Mouse (Mus musculus) CD4-positive, CD25-positive, alpha-beta regulatory T cell, adult 2 months (primary cell): ENCODE results near the gene Tnrc18.

Source experiments
- DNase-seq: peaks from one replicate; pipeline ENCODE4 v3.0.0-alpha.2; 2012; ENCODE audit warnings: low read depth, low spot score

Tnrc18 gene

GRCm38 (mm10) chr5:142822286-142823095, 5.0 kb upstream of the Tnrc18 start:
- no peak for DNase-seq

DNA sequence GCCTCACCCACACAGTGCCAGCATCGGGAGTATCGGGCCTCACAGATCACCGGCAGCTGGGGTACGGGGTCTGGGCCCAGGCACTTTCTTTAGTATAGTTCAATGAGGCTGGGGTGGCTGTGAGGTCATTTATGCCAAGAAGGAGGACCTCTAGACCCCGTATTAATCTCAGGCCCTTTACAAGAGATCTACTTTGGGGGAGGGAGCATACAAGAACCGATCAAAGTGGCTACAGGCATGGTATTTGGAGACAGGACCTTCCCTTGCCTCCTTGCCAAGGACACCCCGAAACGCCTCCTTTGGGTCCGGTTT, 4.5 kb upstream of the Tnrc18 start:
- no peak for DNase-seq

DNA sequence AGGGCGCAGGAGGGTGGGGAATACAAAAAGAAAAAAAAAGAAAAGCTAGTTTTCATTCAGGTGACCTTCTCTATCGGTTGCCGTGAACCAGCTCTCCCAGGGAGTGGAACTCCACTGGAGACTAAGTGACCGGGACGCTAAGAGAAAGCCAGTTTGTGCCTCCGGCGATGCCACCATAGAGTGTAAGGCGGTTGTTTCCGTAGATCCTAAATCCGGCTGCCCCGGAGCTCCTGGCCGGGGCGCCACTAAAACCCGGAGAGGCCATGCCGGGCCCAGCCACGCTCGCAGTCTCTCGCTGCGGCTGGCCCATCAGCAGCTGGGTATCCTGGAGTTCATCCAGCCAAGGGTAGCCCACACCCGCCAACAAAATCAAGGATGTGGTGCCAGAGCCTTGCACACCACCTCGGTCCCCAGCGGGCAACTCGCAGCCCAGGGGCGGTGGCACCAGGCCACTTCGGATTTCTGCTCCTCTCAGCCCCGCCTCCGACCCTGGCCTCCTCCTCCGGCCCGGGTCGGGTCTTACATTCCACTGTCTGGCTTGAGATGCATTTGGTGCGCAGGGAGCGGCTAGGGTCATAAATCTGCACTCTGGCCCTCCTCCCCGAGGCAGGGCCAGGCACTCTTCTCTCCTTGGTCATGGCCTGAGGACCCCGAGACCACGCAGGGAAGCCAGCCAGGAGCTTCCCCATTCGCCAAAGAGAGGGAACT, 4.0 kb upstream of the Tnrc18 start:
- peak; percentile 21 for DNase-seq

DNA sequence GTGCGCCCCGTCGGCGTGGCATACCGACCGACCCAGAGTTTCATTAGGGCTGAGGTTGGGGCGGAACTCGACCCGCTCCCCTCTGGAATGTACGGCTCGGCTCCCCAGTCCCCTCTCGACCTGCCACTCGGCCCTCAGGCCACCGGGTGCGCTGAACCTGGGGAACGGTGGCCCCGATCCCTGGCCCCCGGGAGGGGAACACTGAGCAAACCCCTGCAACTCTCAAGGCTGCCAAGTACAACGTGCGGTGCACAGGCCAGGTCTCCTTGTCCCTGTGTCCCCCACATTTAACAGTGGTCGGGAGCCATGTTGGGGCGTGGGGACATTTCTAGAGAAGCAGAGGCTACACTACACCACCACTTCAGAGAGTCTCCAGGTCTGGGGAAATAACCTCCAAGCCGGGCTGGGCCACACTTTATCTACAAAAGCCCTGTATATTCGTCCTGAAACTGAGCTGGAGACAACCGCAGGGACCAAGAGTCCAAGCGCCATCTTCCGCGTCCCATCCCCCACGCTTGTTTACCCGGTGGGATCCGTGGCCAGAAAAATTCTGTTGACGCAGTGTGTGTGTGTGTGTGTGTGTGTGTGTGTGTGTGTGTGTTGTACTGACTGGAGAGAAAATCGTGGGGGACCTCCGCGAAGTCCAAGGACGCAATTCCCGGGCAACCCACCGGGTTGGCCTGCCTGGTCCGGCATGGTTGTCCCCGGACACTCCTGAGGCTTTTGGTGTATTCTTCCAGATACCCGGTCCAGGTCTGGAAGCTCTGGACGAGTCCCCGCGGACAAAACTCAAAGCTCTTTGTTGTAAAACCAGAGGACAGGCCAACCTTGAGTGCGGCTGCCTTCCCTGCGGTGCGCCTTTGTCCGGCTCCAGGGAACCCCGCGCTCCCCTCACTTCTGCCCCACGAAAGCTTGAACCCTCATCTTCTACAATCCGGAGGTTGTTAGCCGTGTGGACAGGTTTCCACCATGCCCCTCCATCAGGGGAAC, 3.1 kb upstream of the Tnrc18 start:
- DNase-seq, result peak; percentile 18

DNA sequence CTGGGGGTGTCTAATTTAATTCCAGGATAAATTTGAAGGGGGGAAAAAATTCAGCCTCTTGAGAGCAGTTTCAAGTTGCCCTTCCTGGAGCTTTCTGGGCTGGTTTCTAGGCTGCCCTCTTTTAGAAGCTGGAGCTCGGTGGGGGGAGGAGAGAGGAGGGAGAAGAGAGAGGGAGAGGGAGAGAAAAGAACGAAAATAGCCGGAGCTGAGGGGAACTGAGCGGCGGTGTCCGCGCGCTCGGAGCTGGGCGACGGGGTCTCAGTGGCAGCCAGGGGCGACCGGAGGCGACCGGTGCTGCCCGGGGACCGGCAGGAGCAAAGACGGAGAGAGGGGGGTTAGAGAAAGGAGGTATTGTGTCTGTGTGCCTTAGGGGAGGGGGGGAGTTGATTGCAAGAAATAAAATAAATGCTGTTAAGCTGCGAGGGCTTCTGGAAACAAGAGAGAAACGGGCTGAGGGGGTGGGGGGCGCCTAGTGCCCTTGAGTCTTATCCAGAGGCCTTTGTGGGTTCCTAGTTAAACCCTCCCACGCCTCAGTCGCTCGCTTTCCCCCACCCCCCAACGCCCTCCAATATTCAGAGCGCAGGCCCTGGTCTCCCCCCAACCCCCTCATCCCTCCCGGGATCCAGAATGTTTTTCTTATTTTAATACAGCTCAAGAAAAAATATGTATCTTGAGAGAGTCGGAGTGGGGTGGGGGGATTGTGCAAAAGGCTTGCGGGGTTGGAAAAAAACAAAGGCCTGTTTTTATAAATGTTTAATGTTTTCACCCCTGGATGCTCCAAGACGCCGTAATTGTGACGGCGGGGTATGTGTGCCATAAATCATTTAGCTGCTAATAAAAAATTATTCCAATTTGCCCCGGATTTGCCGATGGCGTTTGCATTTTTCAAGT, 2.2 kb upstream of the Tnrc18 start:
- DNase-seq, result peak; percentile 5

GRCm38 (mm10) chr5:142818435-142819360, 1.2 kb upstream of the Tnrc18 start:
- peak; percentile 26 for DNase-seq

- peak; percentile 63 for DNase-seq
Observed at GRCm38 (mm10) chr5:142816811-142817523, 495 bp downstream of the Tnrc18 start.

- DNase-seq, result peak; percentile 28
Observed at GRCm38 (mm10) chr5:142816031-142816810, 1.2 kb downstream of the Tnrc18 start.

DNA sequence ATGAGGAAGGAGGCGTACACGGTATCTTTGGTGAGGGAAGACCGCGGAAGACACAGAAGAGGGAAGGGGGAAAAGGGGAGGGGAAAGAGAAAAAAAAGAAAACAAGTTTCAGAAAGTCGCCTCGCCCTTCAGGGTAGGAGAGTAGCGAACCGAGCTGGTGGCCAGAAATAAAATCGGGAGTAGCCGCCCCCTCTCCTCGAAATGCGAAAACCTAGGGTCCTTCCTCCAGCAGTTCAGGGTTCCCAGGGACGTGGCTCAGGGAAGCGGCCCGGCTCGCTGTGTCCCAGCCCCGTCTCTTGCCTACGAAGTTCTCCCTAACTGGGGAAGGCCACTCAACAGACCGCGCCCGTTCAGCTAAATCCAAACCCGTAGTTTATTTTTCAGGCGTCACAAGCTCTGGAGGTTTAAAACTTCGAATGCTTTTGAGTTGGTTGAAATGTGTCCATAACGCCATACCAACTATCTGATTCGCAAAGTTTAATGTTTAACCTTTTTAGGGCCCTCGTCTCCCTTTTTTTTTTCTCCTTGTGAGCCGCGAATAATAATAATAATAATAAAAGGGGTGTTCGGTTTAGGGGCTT, 2.0 kb downstream of the Tnrc18 start:
- DNase-seq, result peak; percentile 31

- DNase-seq, result peak; percentile 38
Observed at GRCm38 (mm10) chr5:142814711-142815420, 2.6 kb downstream of the Tnrc18 start.

DNA sequence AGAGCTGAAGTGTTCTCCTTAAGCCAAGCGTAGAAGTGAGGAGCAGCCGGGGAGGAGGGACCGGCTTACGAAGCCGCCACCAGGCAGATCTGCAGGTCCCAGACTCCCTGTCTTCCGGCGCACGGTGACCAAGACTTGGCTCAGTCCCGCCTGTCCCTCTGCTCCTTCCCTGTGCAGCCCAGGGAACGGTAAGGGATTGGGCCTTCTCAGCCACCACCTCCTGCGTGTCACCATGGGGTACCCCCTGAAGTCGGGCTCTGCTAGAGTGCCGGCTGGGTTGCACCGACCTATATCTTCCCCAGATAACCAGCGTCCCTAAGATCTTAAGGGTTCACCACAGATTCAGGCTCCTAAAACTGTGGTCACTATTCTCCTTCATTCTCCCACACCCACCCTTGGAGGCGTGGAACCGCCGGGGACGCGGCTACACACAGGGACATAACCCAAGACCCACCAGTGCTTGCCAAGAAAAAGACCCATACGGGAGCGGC, 3.3 kb downstream of the Tnrc18 start:
- peak; percentile 14 for DNase-seq

DNA sequence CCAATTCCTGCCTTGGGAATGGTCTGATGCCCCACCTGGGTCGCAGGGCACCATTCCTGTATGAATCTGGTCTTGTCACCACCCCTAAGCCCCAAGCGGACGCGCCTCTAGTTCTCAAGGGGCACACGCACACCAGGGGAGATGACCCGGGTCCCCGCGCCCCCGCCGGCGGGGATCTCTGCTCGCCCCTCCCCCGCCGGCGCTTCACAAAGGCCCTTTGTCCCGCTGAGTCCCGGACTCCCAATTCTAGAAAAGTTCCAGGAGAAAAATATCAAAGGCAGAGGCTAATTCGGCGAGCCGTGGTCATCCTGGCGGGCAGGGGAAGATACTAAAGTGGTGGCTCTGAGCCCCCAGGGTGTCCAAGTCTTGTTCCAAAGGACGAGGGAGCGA, 3.7 kb downstream of the Tnrc18 start:
- DNase-seq, result no peak

DNA sequence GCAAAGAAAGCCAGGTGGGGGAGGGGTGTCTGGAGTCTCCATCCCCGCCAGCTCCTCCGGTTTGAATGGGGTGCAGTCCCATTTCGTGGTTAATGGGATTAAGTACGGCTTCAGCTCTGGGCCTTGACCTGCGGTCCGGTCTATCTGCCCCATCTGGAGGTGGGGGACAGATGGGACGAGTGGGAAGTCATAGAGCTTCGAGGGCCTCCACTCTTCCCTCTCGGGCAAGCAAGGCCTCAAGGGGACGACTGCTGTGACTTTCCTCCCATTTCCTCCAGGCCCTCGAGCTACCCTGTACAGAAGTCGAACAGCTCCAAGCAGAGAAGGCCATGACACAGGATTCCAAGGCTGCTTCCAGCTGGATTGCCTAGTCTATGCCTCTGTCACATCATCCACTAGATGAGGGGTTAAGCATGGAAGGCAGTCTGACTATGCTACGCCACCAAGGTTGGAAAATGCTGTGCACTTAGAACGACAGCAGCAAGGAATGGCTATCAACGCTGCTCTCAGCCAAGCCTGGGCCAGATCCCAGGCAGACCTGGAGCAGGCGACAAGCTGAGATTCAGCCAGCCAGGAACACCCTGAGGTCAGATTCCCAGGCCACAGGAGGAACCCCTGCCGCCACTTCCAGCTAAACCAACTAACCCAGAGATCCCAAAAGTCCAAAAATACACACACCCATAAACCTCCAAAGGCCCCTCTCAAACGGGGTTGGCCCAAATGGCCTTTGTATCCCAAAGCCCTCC, 4.3 kb downstream of the Tnrc18 start:
- no peak for DNase-seq

- no peak for DNase-seq
Observed at GRCm38 (mm10) chr5:142812621-142812975, 4.9 kb downstream of the Tnrc18 start.

GRCm38 (mm10) chr5:142811870-142812443, 5.5 kb downstream of the Tnrc18 start:
- DNase-seq, result no peak
